Mouse (Mus musculus) adrenal gland, adult 18-20 months (tissue): ENCODE data around the gene Ssbp1. TPM values are rescaled to one million over a fixed set of nuclear protein-coding genes. Genes with fewer than 3 reads are reported as not detected.

Source experiments
- DNase-seq, 2 experiments: peaks; one replicate each; pipeline ENCODE4 v3.0.0; 2021 to 2022; ENCODE audit warnings: low spot score in 2 of 2
- total RNA-seq, 2 experiments: library from RNA; stranded (reverse); gene quantifications; 1 replicate in 1 of 2; 2 replicates in 1 of 2; pipeline ENCODE4 v1.2.3; 2021

Gene Ssbp1
- total RNA-seq, 2 experiments from 2014 or later, result 37.7 to 42.4 TPM

- no peak for DNase-seq
Observed at GRCm38 (mm10) chr6:40454436-40455041, 16.6 kb upstream of the Ssbp1 start.

DNA sequence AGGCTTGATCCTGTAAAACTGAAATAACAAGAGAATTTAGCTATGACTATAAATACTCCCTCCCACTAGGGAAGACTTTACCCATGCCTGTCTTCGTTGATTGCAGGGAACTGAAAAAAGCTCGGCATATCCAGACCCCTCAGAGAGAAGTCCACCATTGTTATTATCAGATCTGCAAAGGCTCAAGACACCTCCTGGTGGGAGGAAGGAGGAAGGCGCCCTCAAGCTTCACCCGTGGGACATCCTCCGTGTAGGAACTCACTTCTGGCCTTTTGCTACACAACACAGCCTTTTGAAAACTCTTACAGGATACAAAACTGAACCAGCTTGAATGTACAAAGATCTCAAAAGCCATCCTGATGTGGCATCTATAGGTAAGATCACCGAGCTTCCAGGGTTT lies 5.4 kb upstream of the Ssbp1 start:
- no peak for DNase-seq

GRCm38 (mm10) chr6:40471720-40472010 lies 513 bp downstream of the Ssbp1 start:
- DNase-seq, result no peak

- no peak for DNase-seq
Observed at GRCm38 (mm10) chr6:40476132-40476531, 5.0 kb downstream of the Ssbp1 start.

DNA sequence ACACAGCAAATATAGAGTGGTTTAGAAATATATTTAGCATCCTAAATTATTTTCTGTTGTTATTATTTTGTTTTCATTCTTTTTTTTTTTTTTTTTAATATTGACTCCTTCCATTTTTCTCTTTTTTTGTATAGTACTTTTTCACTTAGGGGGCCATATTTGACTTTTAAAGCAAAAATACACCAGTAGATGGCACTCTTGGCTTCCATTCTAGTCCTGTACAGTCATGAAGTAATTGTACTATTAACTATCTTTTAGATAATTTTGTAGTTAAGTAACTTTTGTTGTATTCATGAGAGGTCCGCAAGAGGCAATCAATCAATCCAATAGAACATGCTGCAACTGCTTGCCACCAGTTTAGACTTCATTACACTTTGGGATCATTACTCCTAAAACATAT lies 8.6 kb downstream of the Ssbp1 start:
- DNase-seq, result no peak

- no peak for DNase-seq
Observed at GRCm38 (mm10) chr6:40482318-40482717, 11.2 kb downstream of the Ssbp1 start.

GRCm38 (mm10) chr6:40490933-40491332 lies 19.8 kb downstream of the Ssbp1 start, which contains the start of gene Tas2r137:
TSS of gene Tas2r137 (plus strand) at chr6:40491233.
- no peak for DNase-seq

GRCm38 (mm10) chr6:40493229-40493628 lies 22.1 kb downstream of the Ssbp1 start, which contains the start of gene Tas2r108:
TSS of gene Tas2r108 (plus strand) at chr6:40493529.
- no peak for DNase-seq

- no peak for DNase-seq
Observed at GRCm38 (mm10) chr6:40519408-40519807, 48.3 kb downstream of the Ssbp1 start, which contains the start of gene Prss37. TSS of gene Prss37 (minus strand) at chr6:40519508.

Other genes starting within 250 kb of the Ssbp1 start
- gene Agk, start 146.2 kb upstream of the Ssbp1 start, total RNA-seq, result 10 to 100 TPM; 20.3 to 30.5 TPM
- gene E330009J07Rik, start 35.2 kb upstream of the Ssbp1 start, total RNA-seq, result 10 to 100 TPM in 1 of 2 experiments, 1 to 10 TPM in 1; 9.9 to 14.9 TPM
- not detected for gene Wee2, start 32.3 kb upstream of the Ssbp1 start, total RNA-seq
- gene Tas2r137, start 19.9 kb downstream of the Ssbp1 start, total RNA-seq, result not detected
- not detected for gene Tas2r108, start 22.2 kb downstream of the Ssbp1 start, total RNA-seq
- not detected for gene Prss37, start 48.2 kb downstream of the Ssbp1 start, total RNA-seq
- not detected for gene Olfr461, start 83.7 kb downstream of the Ssbp1 start, total RNA-seq
- not detected for gene Olfr460, start 98.1 kb downstream of the Ssbp1 start, total RNA-seq
- gene Clec5a, start 114.5 kb downstream of the Ssbp1 start, total RNA-seq, result 1 to 10 TPM in 1 of 2 experiments, under 1 TPM in 1; 0.86 to 1.1 TPM
- not detected for gene Tas2r138, start 142.0 kb downstream of the Ssbp1 start, total RNA-seq
- gene Mgam, start 157.5 kb downstream of the Ssbp1 start, total RNA-seq, result under 1 TPM in 1 of 2 experiments, not detected in 1; 0.89 TPM